Mouse (Mus musculus) neural tube, embryonic 12.5 days (tissue): ENCODE results near the gene Tbx15. TPM values are rescaled to one million over a fixed set of nuclear protein-coding genes. Genes with fewer than 3 reads are reported as not detected.
"Not testable (repeated sequence)": the region's sequence is repeated elsewhere in the genome, so short reads cannot be mapped to it uniquely, and the experiment has no call there.

ENCODE experiments used
- ATAC-seq: fragments of 200-750 bp; cut with Nextera tagmentation; 2 replicates; pipeline ENCODE4 v1.8.0; 2017; ENCODE audit warnings: low read depth, mild to moderate bottlenecking, moderate TSS enrichment, moderate library complexity; ENCODE audit not compliant: low FRiP score
- H3K27ac ChIP-seq: fragments of 300-500 bp; sonication (generic); 2 replicates; pipeline ENCODE4 v1.5.1; 2016
- H3K27me3 ChIP-seq: fragments of 300-500 bp; sonication (generic); replicated peaks from 2 replicates; pipeline ENCODE4 v1.6.1; 2016; ENCODE audit warnings: mild to moderate bottlenecking
- H3K36me3 ChIP-seq: fragments of 300-500 bp; sonication (generic); 2 replicates; pipeline ENCODE4 v1.6.1; 2016; ENCODE audit warnings: mild to moderate bottlenecking
- H3K4me1 ChIP-seq: fragments of 300-500 bp; sonication (generic); 2 replicates; pipeline ENCODE4 v1.6.1; 2016
- H3K4me2 ChIP-seq: fragments of 300-500 bp; sonication (generic); replicated peaks from 2 replicates; pipeline ENCODE4 v1.6.1; 2016; ENCODE audit warnings: mild to moderate bottlenecking
- H3K4me3 ChIP-seq: fragments of 300-500 bp; sonication (generic); 2 replicates; pipeline ENCODE4 v1.5.1; 2016
- H3K9ac ChIP-seq: fragments of 300-500 bp; sonication (generic); 2 replicates; pipeline ENCODE4 v1.6.1; 2016; ENCODE audit warnings: mild to moderate bottlenecking
- H3K9me3 ChIP-seq: fragments of 300-500 bp; sonication (generic); 2 replicates; pipeline ENCODE4 v1.6.1; 2016; ENCODE audit warnings: mild to moderate bottlenecking
- WGBS: fragments of 180-500 bp; shearing (Covaris S2); methylation state at CpG from one replicate; pipeline ENCODE4 v1.1.7; 2016; 5-methylcytosine and 5-hydroxymethylcytosine counted together
- polyA plus RNA-seq: library from polyadenylated mRNA; unstranded; fragments of >200 nt; fragmentation: Nextera tagmentation; extraction: Ambion mirVana; gene quantifications from 2 replicates; pipeline ENCODE4 v1.2.1, GENCODE M21; 2016

Gene Tbx15
- polyA plus RNA-seq, 1 experiment from 2014 or later = 2.7 TPM

- H3K4me1 ChIP-seq, H3K27me3 ChIP-seq, H3K9ac ChIP-seq, H3K4me3 ChIP-seq, ATAC-seq, H3K9me3 ChIP-seq, H3K36me3 ChIP-seq, H3K4me2 ChIP-seq, H3K27ac ChIP-seq: not testable (repeated sequence)
- WGBS = 69% methylated on average over 1 of the region's 1 CpGs
Observed at GRCm38 (mm10) chr3:99294209-99294608, 54.0 kb downstream of the Tbx15 start.

GRCm38 (mm10) chr3:99295301-99295700, 55.1 kb downstream of the Tbx15 start:
- no peaks in the 10 kb centered on the region for H3K27me3 ChIP-seq
- no peaks in the 10 kb centered on the region for H3K36me3 ChIP-seq
- H3K4me1 ChIP-seq = no peaks in the 10 kb centered on the region
- WGBS = 73% methylated on average over 2 of the region's 2 CpGs
- no peak overlapping the region for H3K27ac ChIP-seq
- H3K4me3 ChIP-seq = no peak overlapping the region
- no peaks in the 10 kb centered on the region for H3K9me3 ChIP-seq
- H3K4me2 ChIP-seq = no peak overlapping the region
- ATAC-seq = no peak
- H3K9ac ChIP-seq = no peak overlapping the region

- 80% methylated on average over 5 of the region's 5 CpGs for WGBS
- Histone ChIP-seq H3K4me1 (no peaks in the 10 kb centered on the region), H3K4me3 (no peak overlapping the region), H3K4me2 (no peak overlapping the region), H3K36me3 (no peaks in the 10 kb centered on the region), H3K9ac (no peak overlapping the region), H3K27ac (no peak overlapping the region), H3K27me3 (no peaks in the 10 kb centered on the region), H3K9me3 (no peaks in the 10 kb centered on the region)
- no peak for ATAC-seq
Observed at GRCm38 (mm10) chr3:99296186-99296585, 56.0 kb downstream of the Tbx15 start.

GRCm38 (mm10) chr3:99300846-99301245, 60.7 kb downstream of the Tbx15 start:
- Histone ChIP-seq H3K36me3 (no peaks in the 10 kb centered on the region), H3K27ac (no peak overlapping the region), H3K27me3 (no peaks in the 10 kb centered on the region), H3K4me1 (no peaks in the 10 kb centered on the region), H3K4me3 (no peak overlapping the region), H3K9me3 (no peaks in the 10 kb centered on the region), H3K9ac (no peak overlapping the region), H3K4me2 (no peak overlapping the region)
- no peak for ATAC-seq
- 83% methylated on average over 2 of the region's 2 CpGs for WGBS

- no peaks in the 10 kb centered on the region for H3K36me3 ChIP-seq
- no peak overlapping the region for H3K4me3 ChIP-seq
- no peak overlapping the region for H3K27ac ChIP-seq
- H3K27me3 ChIP-seq = no peaks in the 10 kb centered on the region
- H3K4me1 ChIP-seq = no peaks in the 10 kb centered on the region
- no peaks in the 10 kb centered on the region for H3K9me3 ChIP-seq
- 67% methylated on average over 2 of the region's 2 CpGs for WGBS
- ATAC-seq = no peak
- no peak overlapping the region for H3K9ac ChIP-seq
- H3K4me2 ChIP-seq = no peak overlapping the region
Observed at GRCm38 (mm10) chr3:99310877-99311276, 70.7 kb downstream of the Tbx15 start.

GRCm38 (mm10) chr3:99311943-99312635, 71.9 kb downstream of the Tbx15 start:
- 47% methylated on average over 7 of the region's 7 CpGs for WGBS
- no peak overlapping the region for H3K27ac ChIP-seq

GRCm38 (mm10) chr3:99322345-99322744, 82.2 kb downstream of the Tbx15 start:
- H3K4me2 ChIP-seq = no peak overlapping the region
- 95% methylated on average over 2 of the region's 2 CpGs for WGBS

More at GRCm38 (mm10) chr3:99311943-99312635, 71.9 kb downstream of the Tbx15 start:
- Histone ChIP-seq H3K9me3 (no peaks in the 10 kb centered on the region), H3K4me3 (no peak overlapping the region), H3K27me3 (no peaks in the 10 kb centered on the region), H3K9ac (no peak overlapping the region), H3K36me3 (no peaks in the 10 kb centered on the region), H3K4me1 (no peaks in the 10 kb centered on the region), H3K4me2 (no peak overlapping the region)
- ATAC-seq = no peak

GRCm38 (mm10) chr3:99329316-99329715, 89.1 kb downstream of the Tbx15 start:
- H3K4me3 ChIP-seq = no peak overlapping the region
- H3K9ac ChIP-seq = no peak overlapping the region
- H3K4me2 ChIP-seq = no peak overlapping the region
- no peak overlapping the region for H3K27ac ChIP-seq
- ATAC-seq = no peak
- no peaks in the 10 kb centered on the region for H3K9me3 ChIP-seq
- WGBS = 90% methylated on average over 5 of the region's 5 CpGs
- H3K4me1 ChIP-seq = no peaks in the 10 kb centered on the region
- no peaks in the 10 kb centered on the region for H3K27me3 ChIP-seq
- no peaks in the 10 kb centered on the region for H3K36me3 ChIP-seq

More at GRCm38 (mm10) chr3:99322345-99322744, 82.2 kb downstream of the Tbx15 start:
- H3K27me3 ChIP-seq = no peaks in the 10 kb centered on the region
- H3K27ac ChIP-seq = no peak overlapping the region
- H3K9ac ChIP-seq = no peak overlapping the region
- H3K4me1 ChIP-seq = no peaks in the 10 kb centered on the region
- ATAC-seq = no peak
- H3K9me3 ChIP-seq = no peaks in the 10 kb centered on the region
- no peaks in the 10 kb centered on the region for H3K36me3 ChIP-seq
- no peak overlapping the region for H3K4me3 ChIP-seq

GRCm38 (mm10) chr3:99331086-99331485, 90.9 kb downstream of the Tbx15 start:
- no peak overlapping the region for H3K4me2 ChIP-seq
- H3K4me1 ChIP-seq = no peaks in the 10 kb centered on the region
- H3K27me3 ChIP-seq = no peaks in the 10 kb centered on the region
- no peak for ATAC-seq
- no peak overlapping the region for H3K9ac ChIP-seq
- no peaks in the 10 kb centered on the region for H3K36me3 ChIP-seq
- H3K9me3 ChIP-seq = no peaks in the 10 kb centered on the region
- H3K27ac ChIP-seq = no peak overlapping the region
- 88% methylated on average over 8 of the region's 8 CpGs for WGBS
- no peak overlapping the region for H3K4me3 ChIP-seq

- H3K4me1 ChIP-seq = no peaks in the 10 kb centered on the region
- H3K4me2 ChIP-seq = no peak overlapping the region
- H3K9ac ChIP-seq = no peak overlapping the region
- no peak overlapping the region for H3K27ac ChIP-seq
- no peak for ATAC-seq
- no peaks in the 10 kb centered on the region for H3K36me3 ChIP-seq
- H3K4me3 ChIP-seq = no peak overlapping the region
- WGBS = 91% methylated on average over 2 of the region's 2 CpGs
- H3K9me3 ChIP-seq = no peaks in the 10 kb centered on the region
- no peaks in the 10 kb centered on the region for H3K27me3 ChIP-seq
Observed at GRCm38 (mm10) chr3:99336866-99337265, 96.7 kb downstream of the Tbx15 start.

- no peak overlapping the region for H3K27ac ChIP-seq
- no peak overlapping the region for H3K4me2 ChIP-seq
- no peaks in the 10 kb centered on the region for H3K4me1 ChIP-seq
- no peaks in the 10 kb centered on the region for H3K9me3 ChIP-seq
- H3K9ac ChIP-seq = no peak overlapping the region
- no peaks in the 10 kb centered on the region for H3K27me3 ChIP-seq
- 78% methylated on average over 1 of the region's 1 CpGs for WGBS
- no peak for ATAC-seq
- no peaks in the 10 kb centered on the region for H3K36me3 ChIP-seq
- no peak overlapping the region for H3K4me3 ChIP-seq
Observed at GRCm38 (mm10) chr3:99338756-99339155, 98.6 kb downstream of the Tbx15 start.

- H3K9me3 ChIP-seq = no peaks in the 10 kb centered on the region
- no peak overlapping the region for H3K27ac ChIP-seq
- H3K36me3 ChIP-seq = no peaks in the 10 kb centered on the region
- no peak overlapping the region for H3K4me2 ChIP-seq
- no peak overlapping the region for H3K9ac ChIP-seq
- H3K4me3 ChIP-seq = no peak overlapping the region
- WGBS = 91% methylated on average over 3 of the region's 3 CpGs
- no peaks in the 10 kb centered on the region for H3K27me3 ChIP-seq
- no peak for ATAC-seq
- no peaks in the 10 kb centered on the region for H3K4me1 ChIP-seq
Observed at GRCm38 (mm10) chr3:99340021-99340420, 99.8 kb downstream of the Tbx15 start.

GRCm38 (mm10) chr3:99379616-99380250, 139.6 kb downstream of the Tbx15 start:
- ATAC-seq = no peak
- Histone ChIP-seq H3K9me3 (no peaks in the 10 kb centered on the region), H3K4me1 (no peaks in the 10 kb centered on the region), H3K27ac (no peak overlapping the region), H3K4me2 (no peak overlapping the region), H3K27me3 (no peaks in the 10 kb centered on the region), H3K4me3 (no peak overlapping the region), H3K9ac (no peak overlapping the region), H3K36me3 (no peaks in the 10 kb centered on the region)
- WGBS = 94% methylated on average over 2 of the region's 2 CpGs
